Mouse (Mus musculus): Measurements from ENCODE around the gene Calm5.
"Not testable (repeated sequence)": the region's sequence is repeated elsewhere in the genome, so short reads cannot be mapped to it uniquely, and the experiment has no call there.

The Calm5 gene

DNA sequence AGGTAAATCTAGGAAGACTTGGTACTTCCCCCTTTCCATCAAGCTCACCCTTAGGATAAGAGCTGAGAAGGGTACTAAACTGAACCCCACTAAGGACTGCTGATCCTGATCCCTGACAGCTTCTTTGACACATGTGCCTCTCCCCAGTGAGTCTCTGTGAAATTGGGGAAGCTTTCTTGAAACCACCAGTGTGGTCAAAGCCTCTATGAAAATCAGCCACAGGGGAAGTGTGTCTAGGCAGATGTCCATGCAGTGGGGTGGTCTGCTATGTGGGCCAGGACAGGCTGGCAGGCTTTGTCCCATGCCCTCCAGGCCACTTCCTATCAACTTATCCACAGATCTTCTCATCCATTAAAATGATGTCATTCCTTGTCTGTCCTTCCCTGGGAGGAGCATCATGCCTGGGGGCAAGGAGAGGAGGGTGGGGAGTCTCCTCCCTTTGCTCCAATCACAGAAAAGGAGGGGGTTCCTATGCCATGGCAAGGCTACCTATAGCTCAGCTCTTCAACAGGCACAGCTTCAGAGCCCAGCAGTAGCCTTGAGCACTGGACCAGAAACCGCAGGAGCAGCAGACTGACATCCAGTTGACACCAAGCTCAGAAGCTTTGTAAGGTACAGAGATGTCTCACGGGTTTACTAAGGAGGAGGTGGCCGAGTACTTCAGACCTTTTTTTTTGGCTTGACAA is at the start of gene Calm5:
Gene Calm5 (plus strand): TSS at position 526 of the 686 bp plus-strand sequence.
- not testable (repeated sequence) for DNase-seq (ENCODE audit: low read depth, low spot score)

DNA sequence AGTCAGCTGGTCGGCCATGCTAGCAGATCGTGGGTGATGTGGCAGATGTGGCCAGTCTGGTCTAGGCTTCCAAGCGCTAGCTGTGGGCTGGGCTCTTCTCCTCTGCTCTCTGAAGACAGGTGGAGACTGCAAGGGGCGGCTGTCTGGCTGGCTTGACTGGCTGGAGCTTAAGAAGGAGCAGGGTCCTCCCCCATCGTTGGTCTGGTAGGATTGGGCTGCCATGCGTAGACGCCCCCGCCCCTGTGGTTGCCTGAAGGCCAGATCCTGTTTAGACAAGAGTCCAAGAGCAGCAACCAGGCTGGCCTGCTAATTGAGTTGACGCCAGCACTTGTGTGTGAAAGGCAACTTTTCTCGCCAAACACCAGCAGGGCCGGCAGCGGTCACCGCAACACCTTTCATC is 49.8 kb upstream of the Calm5 start, which contains the start of gene Calml3:
Gene Calml3 (minus strand): TSS at position 131 of the 400 bp plus-strand sequence.
- no peak for DNase-seq (ENCODE audit: low read depth, low spot score)

DNA sequence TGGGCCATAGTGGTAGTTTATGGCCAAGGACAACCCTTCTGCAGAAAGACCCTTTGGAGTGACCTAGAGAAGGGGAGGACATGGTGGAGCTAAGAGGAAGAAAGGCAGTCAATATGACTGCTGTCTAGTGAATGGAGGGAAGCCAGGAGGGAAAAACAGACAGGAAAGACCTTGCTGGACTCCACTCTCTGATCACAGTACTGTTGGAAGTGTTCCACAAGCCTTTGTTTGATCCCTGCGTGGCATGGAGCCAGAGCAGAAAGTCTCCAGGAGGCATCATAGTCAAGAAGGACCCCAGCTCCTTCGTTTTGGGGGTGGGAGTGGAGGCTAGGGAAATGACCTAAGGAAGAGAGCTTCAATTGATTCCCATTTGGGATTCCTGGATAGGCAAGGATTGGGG is 48.8 kb upstream of the Calm5 start:
- DNase-seq (ENCODE audit: low read depth, low spot score): no peak

DNA sequence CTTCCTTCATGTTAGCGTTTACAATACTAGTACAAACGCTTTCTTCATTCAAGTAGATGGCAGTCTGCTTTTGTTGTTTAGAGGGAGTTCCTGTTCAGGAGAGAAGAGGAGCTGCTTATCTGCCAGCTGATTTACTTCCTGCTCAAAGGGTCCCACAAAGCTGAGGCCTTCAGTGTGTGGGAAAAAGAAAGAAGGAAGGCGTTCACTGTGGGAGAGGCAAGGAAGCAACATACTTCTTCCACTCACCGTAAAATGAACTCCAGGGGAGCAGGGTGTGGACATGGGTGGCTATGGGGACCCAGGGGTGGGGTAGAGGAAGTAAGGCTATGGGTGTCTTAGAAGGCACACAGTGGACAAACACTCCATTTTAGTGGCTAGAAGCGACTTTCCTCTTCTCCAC is 48.3 kb upstream of the Calm5 start:
- DNase-seq (ENCODE audit: low read depth, low spot score): no peak

DNA sequence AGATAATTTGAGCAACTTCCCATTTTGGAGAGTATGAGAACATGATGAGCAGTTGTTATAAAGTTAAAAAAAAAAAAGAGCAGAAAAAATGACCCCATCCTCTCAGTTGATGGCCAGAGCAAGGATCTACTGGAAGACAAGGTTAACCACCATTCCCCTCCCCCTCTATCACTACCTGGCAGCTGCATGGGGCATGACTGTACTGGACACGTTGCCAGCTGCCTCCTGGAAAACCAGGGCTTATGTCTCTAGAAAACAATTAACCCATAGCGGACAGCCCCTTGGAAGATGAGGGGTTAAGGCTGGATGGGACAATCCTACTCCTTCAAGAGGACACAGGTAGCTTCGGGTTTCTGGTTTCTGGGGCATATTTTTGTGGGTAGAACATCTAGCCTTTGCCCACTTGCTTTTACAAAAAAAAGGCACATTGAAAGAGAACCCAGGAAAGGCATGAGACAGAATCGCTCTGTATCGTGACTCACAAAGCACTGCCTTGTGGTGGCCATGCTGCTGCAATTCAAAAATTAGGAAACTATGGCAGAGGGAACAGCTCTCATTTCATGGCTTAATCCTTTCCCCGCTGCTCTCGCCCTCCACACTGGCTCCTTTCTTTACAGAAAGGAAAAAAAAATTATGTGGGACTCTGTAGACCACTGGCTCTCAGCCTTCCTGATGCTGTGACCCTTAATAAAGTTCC is 46.7 kb upstream of the Calm5 start:
- DNase-seq (ENCODE audit: low read depth, low spot score): no peak

DNA sequence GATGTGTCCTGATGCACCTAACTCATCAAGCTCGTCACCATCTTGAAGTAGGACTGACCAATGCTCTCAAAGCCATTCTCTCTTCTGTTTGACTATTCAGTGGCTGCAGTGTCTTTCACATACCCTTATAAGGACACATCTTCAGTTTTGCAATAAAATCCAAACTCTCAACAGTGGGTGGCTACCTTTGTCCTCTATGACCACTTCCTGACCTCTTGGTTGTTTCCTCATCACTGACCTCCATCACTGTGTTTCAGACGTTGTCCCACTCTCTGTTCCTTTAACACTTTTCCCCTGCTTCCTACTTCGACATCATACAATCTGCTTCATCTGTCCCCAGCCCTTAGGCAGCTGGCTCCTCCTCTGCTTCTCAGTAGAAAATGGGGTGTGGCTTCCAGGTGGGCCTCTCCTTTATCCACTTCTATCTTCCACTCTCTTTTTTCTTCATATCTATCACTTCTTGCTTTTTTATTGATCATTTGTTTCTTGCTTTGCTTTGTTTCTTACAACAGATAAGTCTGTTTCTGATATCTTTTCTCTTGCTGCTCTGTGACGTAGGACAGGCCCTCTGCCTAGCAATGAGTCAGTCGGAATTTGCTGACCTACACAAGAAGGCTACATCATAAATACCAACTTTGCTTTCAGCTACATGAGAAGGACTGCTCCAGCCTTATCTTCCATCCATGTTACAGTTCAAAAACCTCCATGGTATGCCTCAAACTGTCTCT is 35.8 kb upstream of the Calm5 start:
- DNase-seq (ENCODE audit: low read depth, low spot score): no peak

DNA sequence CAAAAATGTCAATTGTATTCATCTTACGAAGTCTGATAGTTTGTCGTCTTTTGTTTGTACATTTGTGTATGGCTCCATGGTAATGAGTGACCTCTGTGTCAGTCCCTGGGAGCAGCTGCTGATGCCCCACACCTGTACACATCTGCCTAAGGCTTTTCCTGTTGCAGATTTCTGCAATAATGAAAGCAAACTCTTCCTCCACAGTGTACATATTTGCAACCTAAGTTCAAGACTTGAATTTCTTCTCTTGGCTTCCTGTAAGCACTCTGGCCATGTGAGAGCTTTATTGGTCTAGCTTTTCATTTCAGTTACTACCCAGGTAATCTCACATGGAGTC is 35.3 kb upstream of the Calm5 start:
- no peak for DNase-seq (ENCODE audit: low read depth, low spot score)

DNA sequence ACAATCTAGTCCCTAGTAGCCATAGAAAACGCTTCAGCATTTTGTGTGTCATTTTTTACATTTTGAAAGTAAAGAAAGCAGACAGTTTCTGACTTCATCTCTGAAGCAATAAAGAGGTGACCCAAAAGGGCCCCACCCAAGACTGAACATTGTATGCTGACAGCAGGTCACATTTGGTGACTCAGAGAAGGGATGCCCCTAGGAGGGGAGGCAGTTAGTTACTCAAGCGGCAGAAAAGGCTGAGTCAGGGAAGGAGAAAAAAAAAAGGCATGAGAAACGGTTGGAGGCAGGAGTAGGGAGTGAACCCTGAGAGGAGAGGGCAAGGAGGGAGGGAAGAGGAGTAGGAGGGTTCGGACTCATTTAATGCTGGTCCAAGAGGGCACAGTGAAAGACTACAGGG is 31.9 kb upstream of the Calm5 start:
- no peak for DNase-seq (ENCODE audit: low read depth, low spot score)

DNA sequence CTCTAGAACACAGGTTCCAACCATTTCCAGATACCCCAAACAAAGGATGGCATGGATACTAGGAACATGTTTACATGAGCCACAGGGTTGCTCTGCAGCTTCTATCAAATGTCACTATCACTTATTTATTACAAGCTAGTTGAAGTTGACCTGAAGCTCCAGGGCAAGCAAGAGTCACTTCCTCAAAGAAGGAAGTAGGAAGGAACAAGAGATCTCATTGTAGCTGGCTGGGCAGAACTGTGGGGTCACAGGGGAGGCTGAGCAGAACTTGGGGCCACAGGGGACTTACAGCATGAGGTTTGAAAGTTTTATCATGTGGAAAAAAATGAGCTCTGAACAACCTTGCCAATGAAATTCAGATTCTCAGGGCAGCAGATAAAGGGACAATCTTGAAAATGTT is 28.2 kb upstream of the Calm5 start:
- DNase-seq (ENCODE audit: low read depth, low spot score): no peak

DNA sequence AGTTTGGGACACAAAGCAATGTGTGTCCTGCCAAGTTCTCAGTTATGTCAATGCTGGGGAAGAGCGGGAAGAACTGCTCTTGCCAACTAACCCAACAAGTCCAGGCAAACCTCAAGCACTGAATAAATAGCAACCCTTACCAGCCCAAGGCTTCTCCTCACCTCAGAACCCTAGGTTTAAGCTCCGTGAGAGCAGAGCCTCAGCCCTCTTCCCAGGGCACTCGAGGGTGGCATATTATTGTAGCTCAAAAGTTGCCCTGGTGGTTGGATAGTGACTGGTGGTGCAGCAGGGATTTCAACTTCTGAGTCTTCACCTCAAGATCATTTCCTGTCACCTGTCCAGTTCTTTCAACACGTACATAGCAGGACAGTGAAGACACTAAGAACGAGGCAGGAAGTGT is 22.4 kb upstream of the Calm5 start:
- DNase-seq (ENCODE audit: low read depth, low spot score): no peak

DNA sequence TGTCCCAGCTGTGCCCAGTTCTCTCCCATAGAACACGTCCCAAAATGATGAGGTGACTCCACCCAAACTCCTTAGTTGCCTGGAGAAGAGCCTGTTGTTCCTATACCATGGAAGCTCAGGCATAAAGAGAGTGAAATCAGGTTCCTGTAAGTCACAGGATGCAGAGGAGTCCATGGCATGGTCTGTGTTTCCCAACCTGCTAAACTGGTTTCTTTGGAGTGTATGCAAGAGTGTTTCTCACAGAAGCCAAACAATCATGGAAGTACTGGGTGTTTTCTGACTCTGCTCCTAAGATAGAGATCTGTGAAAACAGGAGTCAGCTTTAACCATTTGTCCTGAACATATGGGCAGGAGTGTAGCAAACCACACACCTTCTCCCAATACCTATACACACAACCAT is 22.0 kb upstream of the Calm5 start:
- DNase-seq (ENCODE audit: low read depth, low spot score): no peak

DNA sequence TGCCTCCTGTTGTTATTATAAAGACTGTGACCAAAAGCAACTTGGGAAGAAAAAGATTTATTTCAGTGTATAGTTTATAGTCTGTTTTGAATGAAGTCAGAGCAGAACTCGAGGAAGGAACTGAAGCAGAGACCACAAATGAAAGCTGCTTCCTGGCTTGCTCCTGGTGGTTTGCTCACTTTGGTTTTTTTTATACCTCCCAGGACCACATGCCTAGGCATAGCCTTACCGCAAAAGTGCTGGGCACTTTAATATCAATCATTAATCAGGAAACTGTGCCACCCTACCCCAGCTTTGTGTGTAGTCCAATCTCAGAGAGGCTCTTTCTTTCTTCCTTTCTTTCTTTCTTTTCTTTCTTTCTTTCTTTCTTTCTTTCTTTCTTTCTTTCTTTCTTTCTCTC is 21.5 kb upstream of the Calm5 start:
- no peak for DNase-seq (ENCODE audit: low read depth, low spot score)

DNA sequence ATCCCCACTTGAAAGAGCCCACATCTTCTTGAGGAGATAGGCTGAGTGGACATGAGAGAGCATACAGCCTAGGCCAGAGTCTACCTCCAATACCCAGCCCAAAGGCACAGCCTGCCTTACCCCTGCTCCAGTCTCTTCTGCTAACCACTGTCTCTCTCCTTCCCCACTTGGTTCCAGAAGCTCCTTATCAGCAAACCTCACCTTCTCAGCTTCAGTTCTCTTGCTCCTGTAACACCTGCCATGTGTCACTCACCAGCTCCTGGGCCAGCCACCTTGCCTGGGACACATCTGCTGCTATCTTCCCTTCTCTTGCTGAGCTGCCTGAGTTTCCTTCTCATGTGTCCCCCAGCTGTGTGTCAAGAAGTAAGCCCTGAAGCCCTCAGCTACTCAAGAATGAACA is 20.3 kb upstream of the Calm5 start:
- not testable (repeated sequence) for DNase-seq (ENCODE audit: low read depth, low spot score)

DNA sequence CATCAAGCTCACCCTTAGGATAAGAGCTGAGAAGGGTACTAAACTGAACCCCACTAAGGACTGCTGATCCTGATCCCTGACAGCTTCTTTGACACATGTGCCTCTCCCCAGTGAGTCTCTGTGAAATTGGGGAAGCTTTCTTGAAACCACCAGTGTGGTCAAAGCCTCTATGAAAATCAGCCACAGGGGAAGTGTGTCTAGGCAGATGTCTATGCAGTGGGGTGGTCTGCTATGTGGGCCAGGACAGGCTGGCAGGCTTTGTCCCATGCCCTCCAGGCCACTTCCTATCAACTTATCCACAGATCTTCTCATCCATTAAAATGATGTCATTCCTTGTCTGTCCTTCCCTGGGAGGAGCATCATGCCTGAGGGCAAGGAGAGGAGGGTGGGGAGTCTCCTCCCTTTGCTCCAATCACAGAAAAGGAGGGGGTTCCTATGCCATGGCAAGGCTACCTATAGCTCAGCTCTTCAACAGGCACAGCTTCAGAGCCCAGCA is 16.6 kb upstream of the Calm5 start, which contains the start of gene Calm4:
Gene Calm4 (plus strand): TSS at position 446 of the 496 bp plus-strand sequence.
- DNase-seq (ENCODE audit: low read depth, low spot score): not testable (repeated sequence)

DNA sequence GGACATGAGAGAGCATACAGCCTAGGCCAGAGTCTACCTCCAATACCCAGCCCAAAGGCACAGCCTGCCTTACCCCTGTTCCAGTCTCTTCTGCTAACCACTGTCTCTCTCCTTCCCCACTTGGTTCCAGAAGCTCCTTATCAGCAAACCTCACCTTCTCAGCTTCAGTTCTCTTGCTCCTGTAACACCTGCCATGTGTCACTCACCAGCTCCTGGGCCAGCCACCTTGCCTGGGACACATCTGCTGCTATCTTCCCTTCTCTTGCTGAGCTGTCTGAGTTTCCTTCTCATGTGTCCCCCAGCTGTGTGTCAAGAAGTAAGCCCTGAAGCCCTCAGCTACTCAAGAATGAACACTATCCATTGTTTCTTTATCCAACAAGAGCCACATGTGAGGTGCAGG is 13.3 kb upstream of the Calm5 start:
- not testable (repeated sequence) for DNase-seq (ENCODE audit: low read depth, low spot score)

DNA sequence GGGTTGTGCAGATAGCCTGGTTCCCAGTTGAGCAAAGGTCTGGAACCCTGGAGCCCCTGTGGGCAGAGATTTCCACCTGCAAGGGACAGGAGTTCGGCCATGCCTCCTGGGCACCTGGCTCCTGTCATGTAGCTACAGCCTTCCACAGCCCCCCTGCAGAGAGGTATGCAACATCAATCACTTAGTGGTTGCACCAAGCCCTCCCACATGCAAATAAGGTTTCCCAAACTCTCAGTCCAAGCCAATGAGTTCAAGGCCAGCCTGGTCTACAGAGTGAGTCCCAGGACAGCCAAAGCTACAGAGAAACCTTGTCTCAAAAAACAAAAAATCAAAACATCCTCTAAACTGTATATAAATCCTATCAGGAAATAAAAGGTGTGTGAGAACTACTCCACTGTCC is 3.6 kb upstream of the Calm5 start:
- no peak for DNase-seq (ENCODE audit: low read depth, low spot score)

DNA sequence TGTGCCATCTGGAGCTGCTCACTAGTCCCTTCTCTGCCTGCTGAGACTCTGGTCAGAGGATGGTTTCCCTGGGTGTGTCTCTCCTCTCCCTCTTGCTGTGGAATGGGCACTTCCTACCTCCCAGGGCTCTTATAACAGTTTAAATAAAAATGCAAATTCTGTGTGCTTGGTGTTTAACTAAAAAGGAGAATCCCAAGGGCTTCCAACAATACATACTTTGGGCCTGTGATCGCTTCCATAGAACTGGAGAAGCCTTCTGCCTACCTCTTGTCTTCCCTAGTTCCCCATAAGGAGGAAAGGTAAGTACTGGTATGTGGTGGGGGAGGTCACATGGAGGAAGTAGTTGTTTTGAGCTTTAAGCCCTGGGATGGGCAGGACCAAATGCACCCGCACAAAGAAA is 883 bp downstream of the Calm5 start:
- no peak for DNase-seq (ENCODE audit: low read depth, low spot score)

DNA sequence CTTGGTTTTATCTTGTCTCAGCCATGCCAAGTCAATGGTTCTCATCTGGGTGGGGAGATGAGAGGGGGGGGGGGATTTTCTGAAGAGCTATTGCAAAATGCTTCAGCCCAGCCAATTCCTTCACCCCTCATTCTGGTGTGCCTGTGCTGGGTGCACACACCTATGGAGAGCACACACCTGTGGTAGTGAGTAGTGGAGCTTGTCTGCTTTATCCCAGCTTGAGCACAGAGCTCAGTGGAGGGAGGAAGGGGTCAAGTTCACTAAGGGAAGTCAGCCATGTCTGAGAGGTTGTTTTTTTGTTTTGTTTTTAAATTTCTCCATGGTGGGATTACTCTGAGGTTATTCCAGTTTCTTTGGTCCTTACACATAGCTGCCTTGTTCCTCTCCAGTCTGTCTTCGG is 2.3 kb downstream of the Calm5 start:
- DNase-seq (ENCODE audit: low read depth, low spot score): no peak

DNA sequence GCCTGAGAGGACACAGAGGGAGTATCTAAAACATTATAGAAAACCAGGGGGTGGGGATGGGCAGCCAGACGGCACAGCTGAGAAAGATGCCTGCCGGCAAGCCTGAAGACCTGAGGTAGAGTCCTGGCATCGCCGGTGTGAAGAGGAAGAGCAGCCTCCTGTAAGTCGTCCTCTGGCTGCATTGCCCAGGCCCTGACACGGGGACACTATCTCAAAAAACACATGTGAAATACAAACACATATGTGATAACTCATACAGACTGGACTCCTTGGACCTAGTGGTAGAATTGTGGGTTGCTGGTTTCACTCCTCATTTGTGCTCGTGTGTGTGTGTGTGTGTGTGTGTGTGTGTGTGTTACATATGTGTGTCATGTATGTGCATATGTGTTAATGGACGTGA is 7.3 kb downstream of the Calm5 start:
- DNase-seq (ENCODE audit: low read depth, low spot score): no peak

DNA sequence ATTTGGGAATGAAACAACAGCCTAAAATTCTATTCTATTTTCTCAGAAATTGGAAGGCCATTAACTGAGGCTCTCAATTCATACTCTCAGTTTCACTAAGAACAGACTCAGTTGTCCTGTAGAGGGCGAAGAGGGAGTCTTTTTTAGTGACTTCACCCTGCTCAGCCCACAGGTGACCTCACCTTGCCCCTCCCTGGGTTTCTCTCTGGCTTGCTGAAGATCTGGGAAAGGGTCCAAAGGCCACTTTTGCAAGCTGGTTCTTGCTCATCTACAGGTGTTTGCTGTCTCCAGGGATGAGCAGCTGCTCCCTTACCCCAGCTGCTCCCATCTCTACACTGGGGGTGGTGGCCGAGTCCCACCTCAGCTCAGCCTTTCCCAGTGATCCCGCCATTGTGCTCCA is 8.4 kb downstream of the Calm5 start:
- DNase-seq (ENCODE audit: low read depth, low spot score): no peak

DNA sequence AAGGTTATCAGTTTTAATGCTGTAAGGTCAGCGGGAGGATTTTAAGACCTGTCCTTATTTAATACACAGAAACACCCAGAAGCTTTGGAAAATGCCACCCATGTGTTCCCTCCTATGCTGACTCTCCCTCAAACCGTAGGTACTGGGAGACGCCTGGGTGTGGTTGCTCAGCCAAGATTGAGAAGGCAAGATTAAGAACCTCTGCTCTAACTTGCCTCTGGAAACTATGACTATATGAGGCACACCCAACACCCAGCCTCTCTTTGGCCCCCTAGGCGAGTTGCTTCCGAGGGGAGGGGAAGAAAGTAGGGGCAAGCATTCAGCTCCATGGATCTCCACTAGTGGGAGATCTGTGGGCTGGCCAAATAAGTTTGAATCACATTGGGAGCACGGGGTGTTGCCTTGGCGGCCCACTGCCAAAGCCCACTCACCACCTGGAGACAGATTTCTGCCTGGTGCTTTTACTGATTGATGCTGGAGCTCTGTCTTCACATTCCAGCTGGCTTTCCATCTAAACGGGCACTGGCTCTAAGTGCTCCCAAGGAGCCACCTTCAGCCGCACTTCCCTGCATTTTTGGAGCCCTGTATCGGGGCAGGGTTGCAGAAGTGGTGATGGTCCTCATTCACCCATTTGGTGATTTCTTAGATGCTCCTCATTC is 9.1 kb downstream of the Calm5 start:
- DNase-seq (ENCODE audit: low read depth, low spot score): no peak
